Mouse (Mus musculus) liver, embryonic 14.5 days (tissue): Measurements from ENCODE around the gene Osgep. TPM values are rescaled to one million over a fixed set of nuclear protein-coding genes. Genes with fewer than 3 reads are reported as not detected.
"Not testable (repeated sequence)": the region's sequence is repeated elsewhere in the genome, so short reads cannot be mapped to it uniquely, and the experiment has no call there.

Experiments
- ATAC-seq: fragments of 200-750 bp; cut with Nextera tagmentation; 2 replicates; pipeline ENCODE4 v1.8.0; 2017; ENCODE audit warnings: moderate number of reproducible peaks, mild to moderate bottlenecking, moderate library complexity; ENCODE audit not compliant: insufficient read depth
- DNase-seq, 3 experiments: peaks; one replicate each; pipeline ENCODE4 v3.0.0-alpha.2; 2012 to 2013; ENCODE audit warnings: low read depth in 3 of 3, low spot score in 3 of 3
- H3K27ac ChIP-seq: fragments of 300-500 bp; sonication (generic); 2 replicates; pipeline ENCODE4 v1.5.1; 2014; ENCODE audit warnings: moderate library complexity, mild to moderate bottlenecking, control low read depth, inconsistent platforms
- H3K27me3 ChIP-seq: fragments of 300-500 bp; sonication (generic); 2 replicates; pipeline ENCODE4 v1.6.1; 2014; ENCODE audit warnings: mild to moderate bottlenecking, low read length, moderate library complexity; ENCODE audit not compliant: control insufficient read depth, insufficient read depth
- H3K36me3 ChIP-seq: fragments of 300-500 bp; sonication (generic); replicated peaks from 2 replicates; pipeline ENCODE4 v1.6.1; 2014; ENCODE audit warnings: low read depth; ENCODE audit not compliant: control insufficient read depth, insufficient read depth
- H3K4me1 ChIP-seq, 2 experiments: fragments of 200-500 bp in 1 of 2; fragments of 300-500 bp in 1 of 2; sonication (generic) in 1 of 2; replicated peaks; 2 replicates each; pipeline ENCODE4 v1.6.1; 2012 to 2014; ENCODE audit warnings: antibody characterized with exemption in 1 of 2, inconsistent platforms in 1 of 2, low read length in 1 of 2; ENCODE audit not compliant: control insufficient read depth in 2 of 2, insufficient read depth in 2 of 2
- H3K4me2 ChIP-seq: fragments of 300-500 bp; sonication (generic); 2 replicates; pipeline ENCODE4 v1.6.1; 2014; ENCODE audit warnings: low read depth, mild to moderate bottlenecking, control low read depth, moderate library complexity
- H3K4me3 ChIP-seq, 2 experiments: fragments of 200-500 bp in 1 of 2; fragments of 300-500 bp in 1 of 2; sonication (generic) in 1 of 2; 2 replicates each; pipeline ENCODE4 v1.5.1; 2012 to 2014; ENCODE audit warnings: low read depth in 2 of 2, low read length in 2 of 2, mild to moderate bottlenecking in 2 of 2, control low read depth in 1 of 2, inconsistent platforms in 1 of 2, moderate library complexity in 1 of 2; ENCODE audit not compliant: insufficient read depth in 1 of 2
- H3K9ac ChIP-seq: fragments of 300-500 bp; sonication (generic); replicated peaks from 2 replicates; pipeline ENCODE4 v1.6.1; 2014; ENCODE audit warnings: mild to moderate bottlenecking, control low read depth, moderate library complexity
- H3K9me3 ChIP-seq: fragments of 300-500 bp; sonication (generic); 2 replicates; pipeline ENCODE4 v1.6.1; 2016; ENCODE audit warnings: low read length, mixed read lengths; ENCODE audit not compliant: control insufficient read depth
- CTCF ChIP-seq: IDR thresholded peaks from 2 replicates; pipeline ENCODE4 v1.5.1; 2016; ENCODE audit warnings: antibody characterized with exemption, low read depth, control low read depth
- EP300 ChIP-seq: IDR thresholded peaks from 2 replicates; pipeline ENCODE4 v1.6.1; 2016; ENCODE audit warnings: antibody characterized with exemption, low read depth
- WGBS: fragments of 180-500 bp; shearing (Covaris S2); extraction: QIAGEN DNeasy Blood & Tissue Kit; methylation state at CpG from one replicate; pipeline ENCODE4 v1.1.7; 2014; ENCODE audit not compliant: insufficient replicate concordance; 5-methylcytosine and 5-hydroxymethylcytosine counted together
- polyA plus RNA-seq, 2 experiments: library from polyadenylated mRNA; depleted of rRNA in 1 of 2; stranded (reverse) in 1 of 2; unstranded in 1 of 2; fragments of >200 nt; fragmentation: Nextera tagmentation in 1 of 2; extraction: Ambion mirVana in 1 of 2; gene quantifications; 2 replicates each; pipeline versions ENCODE4 v1.2.1 to v1.2.3; 2012 to 2014

Osgep gene
- polyA plus RNA-seq (2012; rRNA removed) (19.9 and 34.5 TPM in 2 replicates), polyA plus RNA-seq (2014; fragmentation: Nextera tagmentation; extraction: Ambion mirVana) (54.8 and 59.7 TPM in 2 replicates)

GRCm38 (mm10) chr14:50924281-50925064, at the start of gene Osgep, which contains the start of gene Apex1:
Gene Osgep (minus strand): TSS chr14:50924893.
Gene Apex1 (plus strand): TSS chr14:50924968.
- TF ChIP-seq EP300: no peak
- no peak for TF ChIP-seq CTCF
- whole genome bisulfite sequencing: under 1% methylated on average over 57 of the region's 57 CpGs
- peak; percentile 90 for ATAC-seq

GRCm38 (mm10) chr14:50973700-50974099, 49.0 kb upstream of the Osgep start:
- Histone ChIP-seq H3K9me3 (no peaks in the 10 kb centered on the region), H3K27ac (no peak overlapping the region), H3K4me2 (no peak overlapping the region), H3K36me3 (no peaks in the 10 kb centered on the region), H3K4me1 (peaks cover 0 to 11% of the 10 kb centered on the region in 2 experiments; a peak in 2 of 4 replicates), H3K27me3 (no peaks in the 10 kb centered on the region), H3K4me3 (no peak overlapping the region), H3K9ac (no peak overlapping the region)
- ATAC-seq (no peak), DNase-seq (no peak)
- WGBS: 50% methylated on average over 4 of the region's 4 CpGs
- no peak for TF ChIP-seq EP300
- TF ChIP-seq CTCF: no peak

More at GRCm38 (mm10) chr14:50924281-50925064, at the start of gene Osgep, which contains the start of gene Apex1:
- Histone ChIP-seq H3K9me3 (no peaks in the 10 kb centered on the region), H3K9ac (peak within 1 kb of the TSS; percentile 89), H3K27ac (peak within 1 kb of the TSS; percentile 88), H3K4me3 (peak within 1 kb of the TSS; percentile 77 to 85), H3K4me2 (peak within 1 kb of the TSS; percentile 96), H3K4me1 (peaks cover 0 to 6% of the 10 kb centered on the region in 2 experiments; a peak in 3 of 4 replicates), H3K36me3 (peaks cover 31% of the 10 kb centered on the region), H3K27me3 (no peaks in the 10 kb centered on the region)
- DNase-seq: peak; percentile 90 to 92 (median 92)

GRCm38 (mm10) chr14:50973054-50973453, 48.4 kb upstream of the Osgep start:
- WGBS: 69% methylated on average over 5 of the region's 5 CpGs
- not testable (repeated sequence) for H3K9ac ChIP-seq, DNase-seq, H3K4me3 ChIP-seq, H3K4me2 ChIP-seq, H3K36me3 ChIP-seq, H3K27me3 ChIP-seq, H3K9me3 ChIP-seq, ATAC-seq, H3K27ac ChIP-seq
- peaks cover 0 to 11% of the 10 kb centered on the region in 2 experiments; a peak in 2 of 4 replicates for H3K4me1 ChIP-seq

- H3K4me2 ChIP-seq: no peak overlapping the region
- no peak overlapping the region for H3K4me3 ChIP-seq
- H3K36me3 ChIP-seq: no peaks in the 10 kb centered on the region
- DNase-seq (no peak), ATAC-seq (no peak)
- peaks cover 0 to 11% of the 10 kb centered on the region in 2 experiments; a peak in 2 of 4 replicates for H3K4me1 ChIP-seq
- H3K27ac ChIP-seq: no peak overlapping the region
- WGBS: 19% methylated on average over 1 of the region's 1 CpGs
- TF ChIP-seq CTCF (no peak), EP300 (no peak)
- H3K27me3 ChIP-seq: no peaks in the 10 kb centered on the region
- H3K9ac ChIP-seq: no peak overlapping the region
- H3K9me3 ChIP-seq: no peaks in the 10 kb centered on the region
Observed at GRCm38 (mm10) chr14:50970822-50971221, 46.1 kb upstream of the Osgep start.
